Mouse (Mus musculus): ENCODE measurements around the gene Tpx2.

DNA sequence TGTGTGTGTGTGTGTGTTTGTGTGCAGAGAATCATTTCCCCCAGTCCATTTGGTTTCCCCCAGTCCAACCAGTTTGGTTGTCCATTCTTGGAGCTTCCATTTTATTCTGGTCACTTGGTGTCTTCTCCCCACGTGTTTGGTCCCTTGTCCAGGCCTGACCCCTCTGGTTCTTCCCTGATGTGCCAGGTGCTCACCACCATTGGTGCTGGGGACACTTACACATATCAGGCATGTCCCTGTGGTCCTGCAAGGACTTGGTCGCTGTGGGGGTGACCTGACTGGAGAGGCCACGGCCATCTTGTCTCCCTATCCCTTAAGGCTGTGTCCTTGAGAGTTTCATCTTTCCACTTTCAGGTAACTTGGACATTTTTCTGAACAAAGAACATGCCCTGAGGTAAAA is 49.2 kb downstream of the Tpx2 start:
- no peak for TF ChIP-seq CTCF (IDR thresholded peaks at IDR 0.05)
- no peak for TF ChIP-seq EP300 (IDR thresholded peaks at IDR 0.05; ENCODE audit: insufficient read depth, low read depth, low read length)
- TF ChIP-seq POLR2A (IDR thresholded peaks at IDR 0.05; ENCODE audit: insufficient read depth, low read depth, low read length), result no peak

All from heart, adult 2 months (tissue).